Mouse (Mus musculus): ENCODE measurements around the gene Rabep1. TPM values are rescaled to one million over a fixed set of nuclear protein-coding genes. Genes with fewer than 3 reads are reported as not detected.

The Rabep1 gene
- total RNA-seq (2017) = 69.4 to 95.6 TPM (median 71.4 TPM) in 3 replicates

DNA sequence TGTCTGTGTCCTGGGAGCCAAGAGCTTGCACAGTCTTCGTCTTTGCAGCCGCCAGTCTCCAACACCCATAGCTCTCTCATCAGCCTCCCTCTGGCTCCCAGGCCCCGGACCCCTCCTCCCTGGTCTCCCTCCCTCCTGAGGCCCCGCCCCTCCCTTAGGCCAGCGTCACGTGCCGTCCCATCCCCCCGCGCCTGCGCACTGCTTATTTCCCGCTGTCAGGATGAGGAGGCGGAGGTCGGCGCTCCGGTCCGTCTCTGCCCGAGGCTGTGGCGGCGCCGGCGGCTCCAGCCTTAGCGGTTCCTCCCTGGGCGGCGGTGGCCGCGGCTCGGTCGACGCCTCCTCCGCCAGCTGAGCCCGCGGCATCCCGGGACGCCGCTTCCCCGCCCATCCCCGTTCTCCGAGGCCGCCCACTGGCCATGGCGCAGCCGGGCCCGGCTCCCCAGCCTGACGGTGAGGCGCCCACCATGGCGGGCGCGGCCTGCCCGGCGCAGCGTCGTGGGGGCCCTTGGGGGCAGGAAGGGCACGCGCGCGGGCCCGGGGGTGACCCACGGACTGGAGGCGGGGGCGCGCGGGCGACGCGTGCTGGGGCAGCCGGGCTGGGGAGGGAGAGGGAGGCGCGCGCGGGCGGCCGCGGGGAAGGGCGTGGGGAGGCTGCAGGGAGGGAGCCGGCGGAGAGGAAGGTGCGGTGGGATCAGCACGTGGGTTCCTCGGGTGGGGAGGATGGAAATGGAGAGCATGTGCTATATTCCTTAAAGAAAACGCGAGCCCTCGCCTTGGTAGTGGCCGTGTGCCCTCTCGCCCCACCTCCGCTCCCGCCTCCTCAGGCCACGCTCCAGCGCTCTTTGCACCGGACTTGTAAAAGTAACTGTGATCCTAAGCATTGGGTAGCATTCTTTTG lies at the start of gene Rabep1:
Gene Rabep1 (plus strand): TSS at position 220 of the 898 bp plus-strand sequence.
- ATAC-seq (replicated peaks; ENCODE audit: insufficient number of reproducible peaks, low FRiP score, low TSS enrichment, poor library complexity, severe bottlenecking) = peak; percentile 82

DNA sequence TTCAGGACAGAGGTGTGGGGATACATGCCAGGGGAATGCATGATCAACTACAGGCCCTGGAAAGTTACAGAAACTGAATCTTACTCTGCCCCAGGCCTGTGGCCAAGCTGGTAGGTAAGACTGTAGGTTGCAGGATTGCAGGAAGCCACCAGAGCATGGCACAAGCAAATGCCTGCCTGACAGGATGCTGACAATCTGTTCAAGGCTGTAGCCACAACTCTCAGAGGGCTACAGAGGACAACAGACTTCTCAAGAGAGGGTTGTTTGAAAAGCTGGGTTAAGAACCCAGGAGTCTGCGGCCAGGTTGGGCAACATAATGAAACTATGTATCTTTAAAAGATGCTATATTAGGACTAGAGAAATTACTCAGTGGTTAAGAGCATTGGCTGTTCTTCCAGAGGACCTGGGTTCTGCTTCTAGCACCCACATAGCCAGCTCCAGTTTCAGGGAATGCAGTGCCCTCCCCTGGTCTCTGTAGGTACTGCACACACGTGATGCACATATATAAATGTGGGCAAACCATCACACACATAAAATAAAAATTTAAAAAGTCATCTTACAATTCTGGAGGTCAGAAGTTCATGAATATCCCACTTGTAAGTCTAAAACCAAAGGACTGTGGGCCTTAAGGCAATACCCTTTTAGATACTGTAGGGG lies 42.2 kb upstream of the Rabep1 start:
- ATAC-seq (replicated peaks; ENCODE audit: insufficient number of reproducible peaks, low FRiP score, low TSS enrichment, poor library complexity, severe bottlenecking) = no peak

DNA sequence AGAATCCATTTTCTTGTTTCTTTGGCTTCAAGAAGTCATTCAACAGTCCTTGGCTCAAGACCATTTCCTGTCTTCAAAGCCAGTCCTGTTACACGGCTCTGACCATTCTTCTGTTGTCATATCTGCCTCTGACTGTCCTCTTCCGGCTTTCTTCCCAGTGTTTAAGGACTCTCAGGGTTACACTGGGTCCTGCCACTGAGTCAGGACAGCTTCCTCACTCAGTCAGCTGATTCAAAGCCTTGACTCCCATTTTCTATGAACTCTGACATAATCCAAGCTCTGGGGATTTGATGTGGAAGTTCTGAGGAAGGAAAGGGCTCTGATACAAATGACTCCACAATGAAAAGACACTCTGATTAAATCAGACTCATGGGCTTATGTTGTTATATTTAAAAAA lies 41.7 kb upstream of the Rabep1 start:
- ATAC-seq (replicated peaks; ENCODE audit: insufficient number of reproducible peaks, low FRiP score, low TSS enrichment, poor library complexity, severe bottlenecking) = no peak

DNA sequence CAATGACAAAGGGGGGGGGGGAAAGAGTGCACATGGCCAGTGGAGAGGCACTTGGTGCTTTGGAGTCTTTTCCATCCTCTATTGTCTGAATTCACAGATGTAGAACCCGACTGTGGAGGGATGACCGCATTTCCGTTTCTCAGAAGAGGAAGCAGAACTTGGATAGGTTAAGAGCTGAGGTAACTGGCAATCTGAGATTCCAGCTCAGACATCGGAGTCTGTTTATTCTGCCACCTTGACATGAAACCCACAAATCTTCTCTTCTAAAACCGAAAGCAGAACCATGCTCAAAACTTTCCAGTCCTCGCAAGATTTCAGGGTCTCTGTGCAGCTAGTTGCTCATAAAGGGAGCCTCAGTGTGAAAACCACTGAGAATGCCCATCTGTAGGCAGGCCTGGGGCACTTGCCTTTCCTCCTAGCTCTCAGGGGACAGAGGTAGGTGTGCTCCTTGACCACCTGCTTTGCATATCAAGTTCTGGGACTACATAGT lies 40.8 kb upstream of the Rabep1 start:
- ATAC-seq (replicated peaks; ENCODE audit: insufficient number of reproducible peaks, low FRiP score, low TSS enrichment, poor library complexity, severe bottlenecking) = peak; percentile 69

DNA sequence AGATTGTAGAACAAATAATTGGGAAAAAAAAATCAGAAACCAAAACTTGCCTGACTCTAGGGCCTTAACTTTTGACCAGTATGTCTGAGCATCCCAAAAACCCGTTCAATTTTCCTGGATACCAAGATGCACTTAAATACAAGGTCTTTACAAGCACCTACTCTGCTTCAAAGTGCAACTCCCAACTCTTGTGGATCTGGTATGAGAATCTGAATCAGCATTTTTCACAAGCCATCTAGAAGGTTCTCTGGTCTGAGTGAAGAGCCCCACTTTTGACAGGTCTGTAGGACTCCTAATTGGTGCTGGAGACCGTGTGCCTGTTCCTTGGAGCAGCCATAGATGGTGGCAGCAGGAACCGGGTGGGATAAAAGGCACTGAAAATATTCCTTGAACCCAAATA lies 40.2 kb upstream of the Rabep1 start:
- no peak for ATAC-seq (replicated peaks; ENCODE audit: insufficient number of reproducible peaks, low FRiP score, low TSS enrichment, poor library complexity, severe bottlenecking)

DNA sequence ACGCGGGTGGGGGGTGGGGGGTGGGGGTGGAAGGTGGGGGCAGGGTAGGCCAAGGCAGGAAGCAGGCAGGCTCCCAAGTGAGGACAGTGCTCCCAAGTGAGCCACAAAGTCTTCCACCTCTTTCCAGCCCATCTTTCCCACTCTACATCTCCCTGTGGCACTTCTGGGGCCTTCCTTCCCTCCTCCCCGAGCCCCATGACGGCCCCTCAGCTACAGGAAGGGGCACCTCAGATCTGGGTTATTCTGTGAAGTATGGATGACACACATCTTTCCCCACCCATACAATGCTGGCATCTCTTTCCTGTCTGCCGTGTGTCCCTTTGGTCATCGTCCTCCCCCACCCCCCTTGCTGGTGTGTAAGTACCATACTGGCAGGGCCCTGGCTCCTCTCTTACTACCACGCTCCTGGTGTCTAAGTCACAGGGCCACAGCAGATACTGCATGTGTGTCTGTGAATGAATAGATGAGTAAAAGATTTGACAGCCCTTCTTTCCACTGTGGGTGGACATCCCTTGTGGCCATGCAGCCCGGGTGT lies 38.9 kb upstream of the Rabep1 start:
- ATAC-seq (replicated peaks; ENCODE audit: insufficient number of reproducible peaks, low FRiP score, low TSS enrichment, poor library complexity, severe bottlenecking) = no peak

DNA sequence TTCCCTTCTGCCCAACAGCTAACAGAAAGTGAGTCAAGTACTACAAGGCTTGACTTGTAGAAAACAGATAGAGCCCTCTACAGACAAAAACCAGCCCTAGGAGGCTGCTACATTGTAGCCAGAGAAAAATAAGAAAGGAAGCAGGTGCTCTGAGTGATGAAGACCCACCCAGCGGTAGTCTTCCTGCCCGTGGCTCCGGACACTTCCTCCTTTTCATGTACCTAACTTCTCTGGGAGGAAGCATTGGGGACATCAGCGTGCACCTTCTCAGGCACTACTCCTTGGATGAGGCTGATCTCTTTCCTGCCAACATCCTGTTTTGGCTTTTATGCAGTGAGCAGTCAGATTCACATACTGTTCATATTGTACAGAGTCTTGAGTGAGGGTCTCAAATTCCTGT lies 37.9 kb upstream of the Rabep1 start:
- no peak for ATAC-seq (replicated peaks; ENCODE audit: insufficient number of reproducible peaks, low FRiP score, low TSS enrichment, poor library complexity, severe bottlenecking)

DNA sequence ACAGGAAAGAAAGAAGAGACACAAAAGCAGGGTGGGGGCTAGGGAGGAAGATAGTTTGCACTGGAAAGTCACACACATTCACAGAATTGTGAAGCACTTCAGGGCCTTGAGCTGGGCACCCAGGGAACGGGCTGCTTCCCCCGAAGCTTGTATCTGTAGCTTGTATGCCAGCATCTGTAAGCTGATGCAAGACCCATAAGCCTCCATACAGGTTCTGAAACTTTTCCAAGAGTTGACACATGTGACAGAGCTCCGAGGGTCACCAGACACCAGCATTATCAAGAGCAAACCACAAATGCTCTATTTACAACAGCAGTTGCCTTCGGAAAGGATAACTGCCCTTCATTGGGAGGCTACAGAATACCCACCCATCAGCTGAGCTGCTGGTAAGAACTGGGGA lies 36.9 kb upstream of the Rabep1 start:
- no peak for ATAC-seq (replicated peaks; ENCODE audit: insufficient number of reproducible peaks, low FRiP score, low TSS enrichment, poor library complexity, severe bottlenecking)

DNA sequence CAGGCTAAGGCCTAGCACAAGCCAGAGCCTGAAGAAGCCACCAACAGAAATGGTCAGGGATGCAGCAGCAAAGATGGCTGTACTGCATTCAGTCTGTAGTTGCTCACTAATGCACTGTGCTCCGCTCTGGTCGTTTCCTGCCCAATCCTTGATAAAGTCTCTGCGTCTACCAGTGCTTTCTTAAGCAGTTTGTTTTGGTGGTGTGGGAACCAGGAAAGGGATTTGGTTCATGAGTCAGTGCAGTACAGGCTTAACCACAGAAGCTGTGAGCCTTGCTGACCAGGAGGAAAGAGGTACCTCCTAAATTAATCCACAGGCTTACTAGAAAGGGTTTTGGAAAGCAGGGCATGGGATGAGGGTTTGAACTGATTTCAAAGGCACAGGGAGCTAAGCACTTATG lies 36.5 kb upstream of the Rabep1 start:
- ATAC-seq (replicated peaks; ENCODE audit: insufficient number of reproducible peaks, low FRiP score, low TSS enrichment, poor library complexity, severe bottlenecking) = no peak

DNA sequence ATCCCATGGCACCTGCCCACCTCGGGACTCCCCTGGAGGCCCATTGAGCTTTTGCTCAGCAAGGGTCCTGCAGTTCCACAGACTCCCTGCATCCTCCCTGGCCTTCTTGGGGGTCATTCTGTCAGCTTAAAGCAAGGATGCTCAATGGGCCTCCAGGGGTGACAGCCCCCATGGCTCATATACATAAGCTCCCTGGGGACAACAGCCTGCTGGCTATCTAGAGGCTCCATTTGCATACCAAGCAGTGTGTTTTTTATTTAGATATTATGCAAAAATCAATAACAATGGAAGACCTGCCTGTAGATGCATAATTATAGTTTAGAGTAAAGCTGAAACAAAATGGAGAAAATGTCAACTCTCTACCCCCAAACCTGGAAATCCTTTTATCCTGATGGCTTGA lies 35.6 kb upstream of the Rabep1 start:
- ATAC-seq (replicated peaks; ENCODE audit: insufficient number of reproducible peaks, low FRiP score, low TSS enrichment, poor library complexity, severe bottlenecking) = no peak

DNA sequence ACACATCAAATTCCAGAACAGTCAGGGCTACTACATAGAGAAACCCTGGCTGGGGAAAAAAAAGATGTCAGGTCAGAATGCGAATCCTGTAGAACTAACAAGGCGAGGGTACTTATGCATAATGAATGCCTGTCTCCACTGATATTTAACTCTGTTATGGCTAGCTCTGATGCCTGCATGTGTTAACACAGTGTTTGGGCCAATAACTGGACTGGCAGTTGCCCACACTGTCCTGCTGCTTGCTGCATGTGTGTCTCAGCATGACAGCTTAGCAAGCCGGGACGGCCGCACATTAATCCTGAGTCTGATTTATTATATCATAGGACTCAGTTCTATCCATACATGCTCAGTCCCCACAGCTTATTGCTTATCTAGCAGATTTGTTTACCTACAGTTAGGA lies 33.5 kb upstream of the Rabep1 start:
- ATAC-seq (replicated peaks; ENCODE audit: insufficient number of reproducible peaks, low FRiP score, low TSS enrichment, poor library complexity, severe bottlenecking) = no peak

DNA sequence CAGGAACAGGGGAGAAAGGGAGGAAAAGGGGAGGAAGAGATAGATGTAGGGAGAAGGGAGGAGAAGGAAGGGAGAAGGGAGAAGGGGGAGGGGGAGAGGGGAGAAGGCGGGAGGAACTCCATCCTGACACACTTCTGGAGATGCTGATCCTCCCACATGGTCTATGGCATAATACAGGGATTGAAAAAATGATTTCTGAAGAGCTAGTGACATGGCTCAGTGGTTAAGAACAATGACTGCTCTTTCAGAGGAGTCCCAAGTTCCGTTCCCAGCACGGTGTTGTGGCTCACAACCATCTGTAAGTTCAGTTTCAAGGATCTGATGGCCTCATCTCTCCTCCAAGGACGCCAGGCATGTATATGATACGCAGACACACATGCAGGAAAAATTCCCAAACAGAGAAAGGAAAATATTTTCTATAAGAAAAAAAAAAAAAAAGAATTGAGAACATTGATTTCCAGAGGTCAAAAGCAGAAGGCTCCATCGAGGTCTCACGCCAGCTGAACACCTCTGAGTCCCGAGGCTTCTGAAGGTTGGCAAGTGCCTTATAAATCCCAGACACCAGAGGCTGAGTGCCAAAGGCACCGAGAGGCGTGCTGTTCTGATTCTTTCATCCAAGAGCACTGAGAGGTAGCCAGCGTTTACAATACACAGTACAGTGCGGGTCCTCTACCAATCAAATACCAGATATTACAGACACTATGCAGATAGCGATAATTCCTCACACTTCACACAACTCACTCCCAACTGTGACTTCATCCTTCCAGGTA lies 32.9 kb upstream of the Rabep1 start:
- no peak for ATAC-seq (replicated peaks; ENCODE audit: insufficient number of reproducible peaks, low FRiP score, low TSS enrichment, poor library complexity, severe bottlenecking)

DNA sequence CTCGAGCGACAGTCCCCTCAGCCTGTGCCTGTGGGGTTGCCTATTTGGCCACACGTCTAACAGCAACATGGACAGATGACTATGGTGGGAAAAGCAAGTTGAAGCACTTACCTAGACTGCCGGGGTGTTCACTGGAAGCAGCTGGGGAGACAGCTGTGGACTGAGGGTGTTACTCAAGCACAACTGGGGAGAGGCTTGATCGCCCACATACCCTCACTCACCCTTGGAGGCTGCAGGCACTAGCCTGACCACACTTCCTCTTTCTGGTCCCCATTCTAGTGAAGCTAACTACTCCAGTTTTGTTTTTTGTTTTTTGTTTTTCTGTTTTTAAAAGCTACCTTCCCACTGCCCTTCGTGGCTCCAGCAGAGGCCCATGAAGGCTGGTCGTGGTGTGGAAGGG lies 32.2 kb upstream of the Rabep1 start, which contains the start of gene Scimp:
Gene Scimp (minus strand): TSS at position 222 of the 400 bp plus-strand sequence.
- peak; percentile 62 for ATAC-seq (replicated peaks; ENCODE audit: insufficient number of reproducible peaks, low FRiP score, low TSS enrichment, poor library complexity, severe bottlenecking)

DNA sequence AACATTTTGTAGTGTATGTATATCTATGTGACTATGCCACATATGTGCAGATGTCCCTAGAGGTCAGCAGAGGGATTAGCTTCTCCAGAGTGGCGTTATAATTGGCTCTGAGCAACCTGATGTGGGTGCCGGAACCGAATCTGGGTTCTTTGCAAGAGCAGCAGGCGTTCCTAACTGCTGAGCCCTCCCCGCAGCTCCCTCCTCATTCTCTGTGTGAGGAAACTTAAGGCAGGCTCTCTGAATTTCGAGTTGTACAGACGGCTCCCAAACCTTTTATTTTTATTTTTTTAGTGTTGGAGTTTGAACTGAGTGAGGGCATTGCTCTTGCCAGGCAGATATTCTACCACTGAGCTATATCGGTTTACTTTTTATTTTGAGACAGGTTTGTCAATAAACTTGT lies 29.5 kb upstream of the Rabep1 start:
- no peak for ATAC-seq (replicated peaks; ENCODE audit: insufficient number of reproducible peaks, low FRiP score, low TSS enrichment, poor library complexity, severe bottlenecking)

DNA sequence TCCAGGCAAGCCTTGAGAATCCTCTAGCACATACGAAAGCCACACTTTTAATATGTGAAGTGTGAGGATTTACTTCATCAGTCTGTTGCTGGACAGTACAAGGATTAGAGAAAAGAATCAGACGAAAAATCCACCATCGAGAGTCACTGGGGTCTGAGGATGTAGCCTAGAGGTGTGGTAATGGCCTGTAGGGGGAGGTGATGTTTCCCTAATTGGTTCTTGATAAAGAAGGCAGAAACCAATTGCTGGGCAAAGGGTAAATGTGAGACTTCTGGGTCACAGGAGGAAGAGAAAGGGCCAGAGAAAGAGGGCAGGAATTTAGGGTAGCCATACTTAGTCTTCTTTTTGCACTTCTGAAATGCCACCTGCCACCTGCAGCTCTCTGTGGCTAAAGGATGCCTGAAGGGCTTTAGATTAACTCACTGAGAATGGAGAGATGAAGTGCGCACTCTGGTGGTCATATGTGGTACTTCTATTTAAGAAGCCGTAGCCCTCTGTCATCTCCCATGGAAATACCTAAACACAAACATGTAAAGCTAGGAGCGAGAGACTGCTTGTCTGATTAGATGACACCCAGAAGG lies 29.0 kb upstream of the Rabep1 start:
- ATAC-seq (replicated peaks; ENCODE audit: insufficient number of reproducible peaks, low FRiP score, low TSS enrichment, poor library complexity, severe bottlenecking) = peak; percentile 86

DNA sequence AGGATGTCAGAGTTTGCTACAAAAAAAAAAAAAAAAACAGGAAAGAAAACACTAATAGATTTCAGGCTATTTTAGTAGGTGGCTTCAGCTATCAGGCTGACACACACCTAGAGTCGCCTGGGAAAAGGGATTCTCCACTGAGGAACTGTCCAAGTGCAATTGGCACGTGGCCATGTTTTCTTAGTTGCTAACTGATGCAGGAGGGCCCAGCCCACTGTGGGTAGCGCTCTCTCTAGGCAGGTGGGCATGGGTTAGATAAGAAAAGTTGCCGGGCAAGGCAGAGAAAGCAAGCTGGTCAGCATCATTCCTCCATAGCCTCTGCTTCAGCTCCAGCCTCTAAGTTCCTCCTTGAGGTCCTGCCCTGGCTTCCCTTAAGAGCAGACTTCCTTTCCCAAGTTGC lies 27.8 kb upstream of the Rabep1 start:
- no peak for ATAC-seq (replicated peaks; ENCODE audit: insufficient number of reproducible peaks, low FRiP score, low TSS enrichment, poor library complexity, severe bottlenecking)

DNA sequence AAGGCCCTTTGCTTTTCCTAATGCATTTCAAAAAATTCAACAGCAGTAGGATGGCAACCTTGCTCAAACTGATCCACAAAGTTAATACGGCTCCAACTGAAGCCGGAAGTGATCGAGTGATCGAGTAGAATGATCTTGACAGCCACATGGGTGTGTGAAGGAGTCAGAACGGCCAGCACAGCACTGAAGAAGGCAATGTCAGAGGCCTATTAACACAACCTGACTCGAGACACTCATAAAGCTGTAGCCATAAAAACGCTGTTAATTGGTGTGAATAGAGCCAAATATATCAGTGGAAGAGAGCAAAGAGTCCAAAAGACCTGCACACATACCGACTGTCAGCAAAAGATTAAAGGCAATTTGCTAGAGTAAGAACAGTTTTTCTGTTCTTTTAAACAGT lies 24.5 kb upstream of the Rabep1 start:
- ATAC-seq (replicated peaks; ENCODE audit: insufficient number of reproducible peaks, low FRiP score, low TSS enrichment, poor library complexity, severe bottlenecking) = no peak

DNA sequence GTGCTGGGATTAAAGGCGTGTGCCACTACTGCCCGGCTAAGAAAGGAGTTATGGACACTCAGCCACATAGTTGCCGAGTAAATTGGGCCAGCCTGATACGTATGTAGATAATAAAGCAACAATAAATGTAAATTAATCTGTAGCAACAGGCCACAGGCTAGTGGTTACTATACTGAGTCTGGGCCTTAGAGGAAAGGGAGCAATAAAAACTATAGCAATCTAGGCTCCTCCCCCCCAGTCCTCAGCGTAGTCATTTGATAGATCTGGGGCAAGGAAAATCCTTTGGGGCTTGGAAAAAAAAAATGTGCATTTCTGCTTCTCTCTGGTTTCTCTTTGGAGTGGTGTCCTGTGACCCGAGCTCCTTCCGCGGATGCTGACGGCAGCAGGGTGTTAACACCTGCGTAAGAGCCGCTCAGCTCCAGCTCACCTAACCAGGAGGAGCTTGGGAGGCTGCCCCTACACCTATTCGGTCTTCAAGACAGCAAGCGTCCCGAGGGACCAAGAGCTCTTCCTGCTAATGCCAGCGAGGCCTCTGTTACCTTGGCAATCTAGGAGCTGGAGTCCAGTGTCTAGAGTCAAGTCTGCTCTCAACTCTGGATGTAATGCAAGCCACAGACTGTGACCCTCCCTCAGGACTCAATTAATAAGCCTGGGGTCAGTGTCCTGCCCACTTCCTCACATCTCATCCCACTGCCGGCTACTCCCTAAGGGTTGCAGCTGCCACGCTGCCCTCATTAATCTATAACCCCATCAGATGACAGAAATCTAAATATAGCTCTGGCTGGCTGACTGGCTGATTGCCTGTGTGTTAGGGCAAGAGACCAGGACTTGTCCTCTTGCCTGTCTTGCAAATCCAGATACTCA lies 22.6 kb upstream of the Rabep1 start:
- no peak for ATAC-seq (replicated peaks; ENCODE audit: insufficient number of reproducible peaks, low FRiP score, low TSS enrichment, poor library complexity, severe bottlenecking)

Measured in monocyte, adult 5-6 weeks (primary cell).